Mouse (Mus musculus) stomach, embryonic 14.5 days (tissue): ENCODE data around the gene Olfr9. TPM values are rescaled to one million over a fixed set of nuclear protein-coding genes. Genes with fewer than 3 reads are reported as not detected.
"Not testable (repeated sequence)": the region's sequence is repeated elsewhere in the genome, so short reads cannot be mapped to it uniquely, and the experiment has no call there.

Experiments used
- ATAC-seq: fragments of 200-750 bp; cut with Nextera tagmentation; 2 replicates; pipeline ENCODE4 v1.8.0; 2017; ENCODE audit warnings: low read depth, moderate TSS enrichment; ENCODE audit not compliant: insufficient number of reproducible peaks, insufficient read depth, low FRiP score
- H3K27ac ChIP-seq: fragments of 300-500 bp; sonication (generic); 2 replicates; pipeline ENCODE4 v1.5.1; 2014; ENCODE audit warnings: mild to moderate bottlenecking, low read length, moderate library complexity, mixed read lengths
- H3K27me3 ChIP-seq: fragments of 300-500 bp; sonication (generic); 2 replicates; pipeline ENCODE4 v1.6.1; 2014; ENCODE audit warnings: low read length, control low read depth, mixed read lengths; ENCODE audit not compliant: control insufficient read depth, insufficient read depth
- H3K36me3 ChIP-seq: fragments of 300-500 bp; sonication (generic); 2 replicates; pipeline ENCODE4 v1.6.1; 2014; ENCODE audit warnings: mild to moderate bottlenecking, control low read depth, low read length, moderate library complexity, mixed read lengths; ENCODE audit not compliant: control insufficient read depth, insufficient read depth
- H3K4me1 ChIP-seq: fragments of 300-500 bp; sonication (generic); 2 replicates; pipeline ENCODE4 v1.6.1; 2014; ENCODE audit warnings: low read length, control low read depth, mixed read lengths; ENCODE audit not compliant: control insufficient read depth, insufficient read depth
- H3K4me2 ChIP-seq: fragments of 300-500 bp; sonication (generic); replicated peaks from 2 replicates; pipeline ENCODE4 v1.6.1; 2014; ENCODE audit warnings: low read depth, low read length, control low read depth
- H3K4me3 ChIP-seq: fragments of 300-500 bp; sonication (generic); 2 replicates; pipeline ENCODE4 v1.5.1; 2014; ENCODE audit warnings: low read depth, low read length, control low read depth
- H3K9ac ChIP-seq: fragments of 300-500 bp; sonication (generic); replicated peaks from 2 replicates; pipeline ENCODE4 v1.6.1; 2014; ENCODE audit warnings: low read depth, mild to moderate bottlenecking, control low read depth, low read length, moderate library complexity, mixed read lengths
- H3K9me3 ChIP-seq: fragments of 300-500 bp; sonication (generic); 2 replicates; pipeline ENCODE4 v1.6.1; 2016; ENCODE audit warnings: low read depth, low read length, control low read depth; ENCODE audit not compliant: control insufficient read depth
- WGBS: fragments of 180-500 bp; shearing (Covaris S2); extraction: QIAGEN DNeasy Blood & Tissue Kit; methylation state at CpG from one replicate; pipeline ENCODE4 v1.1.7; 2014; 5-methylcytosine and 5-hydroxymethylcytosine counted together
- polyA plus RNA-seq: library from polyadenylated mRNA; unstranded; fragments of >200 nt; fragmentation: Nextera tagmentation; extraction: Ambion mirVana; gene quantifications from 2 replicates; pipeline ENCODE4 v1.2.1, GENCODE M21; 2014

The Olfr9 gene
- polyA plus RNA-seq, 1 experiment from 2014 or later, result not detected

DNA sequence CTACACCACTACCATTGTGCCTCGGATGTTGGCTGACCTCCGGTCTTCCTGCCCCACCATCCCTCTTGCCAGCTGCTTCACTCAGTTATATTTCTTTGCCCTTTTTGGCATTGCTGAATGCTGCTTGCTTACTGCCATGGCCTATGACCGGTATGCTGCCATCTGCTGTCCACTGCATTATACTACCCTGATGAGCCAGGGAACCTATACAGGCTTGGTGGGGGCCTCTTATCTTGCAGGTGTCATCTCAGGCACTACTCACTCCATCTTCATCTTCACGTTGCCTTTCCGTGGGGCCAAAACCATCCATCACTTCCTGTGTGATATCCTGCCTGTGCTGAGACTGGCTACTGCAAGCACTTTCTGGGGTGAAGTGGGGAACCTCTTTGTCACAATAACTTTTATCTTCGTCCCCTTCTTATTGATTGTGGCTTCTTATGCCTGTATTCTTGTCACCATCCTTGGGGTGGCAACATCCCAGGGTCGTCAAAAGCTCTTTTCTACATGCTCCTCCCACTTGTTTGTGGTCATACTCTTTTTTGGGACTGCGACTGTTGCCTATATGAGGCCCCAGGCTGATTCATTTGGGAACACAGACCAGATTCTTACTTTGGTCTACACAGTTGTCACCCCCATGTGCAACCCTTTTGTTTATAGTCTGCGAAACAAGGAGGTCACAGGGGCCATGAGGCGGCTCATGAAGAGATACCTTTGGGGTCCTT, 1.1 kb downstream of the Olfr9 start:
- 56% methylated on average over 7 of the region's 10 CpGs for WGBS
- not testable (repeated sequence) for H3K9me3 ChIP-seq, H3K4me2 ChIP-seq, H3K36me3 ChIP-seq, H3K4me1 ChIP-seq, H3K9ac ChIP-seq, H3K4me3 ChIP-seq, H3K27me3 ChIP-seq, ATAC-seq, H3K27ac ChIP-seq

DNA sequence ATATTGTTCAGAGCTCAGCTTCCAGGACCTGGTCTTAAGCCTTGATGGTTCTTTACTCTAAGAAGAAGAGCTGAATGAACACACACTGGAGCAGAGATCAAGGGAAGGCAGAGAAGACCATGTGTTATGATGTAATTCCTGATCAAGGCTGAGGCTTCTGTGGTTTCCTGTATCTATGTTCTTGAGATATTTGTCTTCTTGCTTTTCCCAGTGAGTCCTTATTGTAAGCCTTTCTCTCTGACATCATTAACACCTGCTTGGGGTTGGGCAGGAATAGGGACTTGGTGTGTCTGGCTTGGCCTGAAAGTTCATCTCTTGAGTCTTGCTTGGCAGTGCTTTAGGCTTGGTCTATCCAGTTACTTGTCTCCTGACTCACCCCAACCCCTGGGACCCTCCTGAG, 1.8 kb downstream of the Olfr9 start:
- H3K4me1 ChIP-seq, result no peaks in the 10 kb centered on the region
- no peak overlapping the region for H3K4me3 ChIP-seq
- H3K27ac ChIP-seq, result no peak overlapping the region
- no peaks in the 10 kb centered on the region for H3K27me3 ChIP-seq
- H3K9ac ChIP-seq, result no peak overlapping the region
- H3K36me3 ChIP-seq, result no peaks in the 10 kb centered on the region
- H3K9me3 ChIP-seq, result no peaks in the 10 kb centered on the region
- ATAC-seq, result no peak
- no peak overlapping the region for H3K4me2 ChIP-seq

DNA sequence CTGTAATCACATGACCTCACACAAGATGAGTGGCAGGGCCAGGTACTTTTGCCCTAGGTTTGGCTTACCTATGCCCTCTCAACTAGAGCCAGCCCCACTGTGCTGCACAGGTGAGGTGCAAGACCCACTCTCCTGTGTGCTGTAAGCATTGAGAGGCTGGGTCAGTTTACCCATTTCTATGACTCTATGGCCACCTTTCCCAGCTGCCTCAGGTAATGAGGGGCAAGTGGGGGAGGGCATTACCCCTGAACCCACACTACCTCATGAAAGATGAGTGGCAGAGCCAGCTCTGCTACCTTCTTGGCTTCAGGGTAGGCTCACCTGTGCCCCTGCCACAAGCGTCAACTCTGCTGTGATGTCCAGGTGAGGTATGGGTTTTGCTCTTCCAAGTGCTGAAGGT, 6.6 kb downstream of the Olfr9 start:
- Histone ChIP-seq H3K9me3 (no peaks in the 10 kb centered on the region), H3K27me3 (no peaks in the 10 kb centered on the region), H3K27ac (no peak overlapping the region), H3K4me2 (no peak overlapping the region), H3K4me3 (no peak overlapping the region), H3K4me1 (no peaks in the 10 kb centered on the region), H3K9ac (no peak overlapping the region), H3K36me3 (no peaks in the 10 kb centered on the region)
- 96% methylated on average over 1 of the region's 1 CpGs for WGBS
- ATAC-seq, result no peak; the same call in 1 of the 2 replicates

DNA sequence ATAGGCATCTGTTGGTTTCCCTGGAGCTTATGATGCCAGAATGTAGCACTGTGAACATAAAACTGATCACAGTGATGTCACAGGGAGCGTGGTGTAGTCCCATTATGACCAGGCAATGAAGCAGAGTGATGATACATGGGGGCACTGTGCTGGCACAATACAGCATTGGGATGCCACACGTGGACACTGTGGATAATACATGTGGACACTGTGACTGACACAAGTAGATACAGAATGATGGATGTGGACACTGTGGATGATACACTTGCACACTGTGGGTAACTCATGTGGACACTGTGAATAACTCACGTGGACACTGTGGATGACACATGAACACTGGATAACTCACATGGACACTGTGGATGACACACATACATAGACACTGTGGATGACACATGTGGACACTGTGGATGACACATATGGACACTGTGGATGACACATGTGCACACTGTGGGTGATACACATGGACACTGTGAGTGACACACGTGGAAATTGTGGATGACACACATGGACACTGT, 7.4 kb downstream of the Olfr9 start:
- no peak for ATAC-seq
- 74% methylated on average over 4 of the region's 4 CpGs for WGBS
- H3K27ac ChIP-seq, result no peak overlapping the region
- H3K4me2 ChIP-seq, result no peak overlapping the region
- H3K27me3 ChIP-seq, result no peaks in the 10 kb centered on the region
- no peaks in the 10 kb centered on the region for H3K36me3 ChIP-seq
- H3K9me3 ChIP-seq, result no peaks in the 10 kb centered on the region
- no peak overlapping the region for H3K9ac ChIP-seq
- no peaks in the 10 kb centered on the region for H3K4me1 ChIP-seq
- H3K4me3 ChIP-seq, result no peak overlapping the region

DNA sequence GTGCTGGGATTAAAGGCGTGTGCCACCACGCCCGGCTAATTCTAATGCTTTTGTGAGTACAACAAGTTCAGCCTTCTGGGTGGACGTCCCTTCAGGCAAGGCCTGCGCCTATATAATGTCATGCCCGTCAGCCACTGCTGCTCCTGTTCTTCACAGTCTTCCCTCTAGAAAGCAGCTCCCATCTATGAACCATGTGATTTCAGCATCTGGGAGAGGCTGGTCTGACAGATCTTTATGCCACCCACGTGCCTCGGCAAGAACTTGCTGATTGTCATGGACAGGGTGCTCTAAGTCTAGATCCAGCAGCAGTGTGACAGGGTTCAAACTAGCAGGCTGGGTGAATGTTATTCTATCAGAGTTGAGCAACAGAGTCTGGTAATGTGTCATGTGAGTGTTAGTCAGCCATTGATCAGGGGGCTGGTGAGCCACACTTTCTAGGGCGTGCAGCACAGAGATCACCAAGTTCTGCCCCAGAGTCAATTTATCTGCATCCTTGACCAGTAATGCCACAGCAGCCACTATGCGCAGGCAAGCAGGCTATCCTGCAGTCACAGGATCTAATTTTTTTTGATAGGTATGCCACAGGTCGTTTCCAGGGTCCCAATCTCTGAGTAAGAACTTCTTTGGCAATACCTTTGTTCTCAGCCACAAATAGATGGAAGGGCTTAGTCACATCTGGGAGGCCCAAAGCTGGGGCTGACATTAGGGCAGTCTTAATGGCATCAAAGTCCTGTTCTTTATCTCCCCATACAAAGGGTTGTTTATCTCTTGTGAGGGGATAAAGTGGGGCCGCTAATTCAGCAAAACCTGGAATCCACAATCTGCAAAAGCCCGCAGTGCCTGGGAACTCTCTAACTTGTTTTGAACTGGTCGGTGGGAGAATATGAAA, 15.0 kb downstream of the Olfr9 start:
- ATAC-seq, result no peak
- H3K36me3 ChIP-seq, result no peaks in the 10 kb centered on the region

DNA sequence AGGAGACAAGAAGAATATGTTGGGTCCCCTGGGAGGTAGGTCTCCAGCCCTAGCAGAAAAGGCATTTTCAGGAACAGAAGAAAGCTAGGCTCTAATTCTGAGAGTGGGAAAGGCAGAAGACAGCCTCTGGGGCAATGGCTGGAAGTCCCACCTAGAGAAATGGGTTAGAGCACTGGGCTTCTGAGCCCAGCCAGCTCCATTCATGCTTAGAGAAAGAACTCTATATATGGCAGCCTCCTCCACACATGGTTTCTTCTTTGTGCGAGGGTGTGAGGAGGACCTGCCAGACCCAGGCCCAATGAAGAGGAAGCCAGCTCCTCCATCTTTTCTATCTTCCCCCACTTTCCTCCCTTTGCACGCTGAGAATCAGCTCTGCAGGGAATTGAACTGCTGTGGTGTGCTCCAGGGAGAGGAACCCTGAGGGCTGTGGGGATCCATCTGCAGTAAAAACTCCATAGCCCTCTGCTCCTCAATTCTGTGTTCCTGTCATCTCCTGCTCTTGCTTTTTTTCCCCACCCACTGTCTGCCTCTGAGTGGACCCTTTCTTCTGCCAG, 21.1 kb downstream of the Olfr9 start, which contains the start of gene Olfr763:
Gene Olfr763, plus strand, starts transcription at position 504 of the 554 bp plus-strand sequence.
- Histone ChIP-seq H3K4me1 (no peaks in the 10 kb centered on the region), H3K27ac (no peak within 1 kb of the TSS), H3K36me3 (no peaks in the 10 kb centered on the region), H3K4me3 (no peak within 1 kb of the TSS), H3K27me3 (no peaks in the 10 kb centered on the region), H3K9ac (no peak within 1 kb of the TSS), H3K4me2 (no peak within 1 kb of the TSS), H3K9me3 (no peaks in the 10 kb centered on the region)
- WGBS, result 57% methylated on average over 2 of the region's 2 CpGs
- no peak for ATAC-seq

More for the DNA sequence above, 15.0 kb downstream of the Olfr9 start:
- Histone ChIP-seq H3K27ac (no peak overlapping the region), H3K4me1 (no peaks in the 10 kb centered on the region), H3K9ac (no peak overlapping the region), H3K4me3 (no peak overlapping the region), H3K4me2 (no peak overlapping the region), H3K27me3 (no peaks in the 10 kb centered on the region), H3K9me3 (no peaks in the 10 kb centered on the region)
- 73% methylated on average over 14 of the region's 14 CpGs for WGBS

DNA sequence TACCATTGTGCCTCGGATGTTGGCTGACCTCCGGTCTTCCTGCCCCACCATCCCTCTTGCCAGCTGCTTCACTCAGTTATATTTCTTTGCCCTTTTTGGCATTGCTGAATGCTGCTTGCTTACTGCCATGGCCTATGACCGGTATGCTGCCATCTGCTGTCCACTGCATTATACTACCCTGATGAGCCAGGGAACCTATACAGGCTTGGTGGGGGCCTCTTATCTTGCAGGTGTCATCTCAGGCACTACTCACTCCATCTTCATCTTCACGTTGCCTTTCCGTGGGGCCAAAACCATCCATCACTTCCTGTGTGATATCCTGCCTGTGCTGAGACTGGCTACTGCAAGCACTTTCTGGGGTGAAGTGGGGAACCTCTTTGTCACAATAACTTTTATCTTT, 22.3 kb downstream of the Olfr9 start:
- not testable (repeated sequence) for H3K4me2 ChIP-seq, H3K4me1 ChIP-seq, H3K36me3 ChIP-seq, H3K9ac ChIP-seq, ATAC-seq, H3K9me3 ChIP-seq, H3K27me3 ChIP-seq, H3K4me3 ChIP-seq, H3K27ac ChIP-seq
- WGBS, result 50% methylated on average over 2 of the region's 5 CpGs

DNA sequence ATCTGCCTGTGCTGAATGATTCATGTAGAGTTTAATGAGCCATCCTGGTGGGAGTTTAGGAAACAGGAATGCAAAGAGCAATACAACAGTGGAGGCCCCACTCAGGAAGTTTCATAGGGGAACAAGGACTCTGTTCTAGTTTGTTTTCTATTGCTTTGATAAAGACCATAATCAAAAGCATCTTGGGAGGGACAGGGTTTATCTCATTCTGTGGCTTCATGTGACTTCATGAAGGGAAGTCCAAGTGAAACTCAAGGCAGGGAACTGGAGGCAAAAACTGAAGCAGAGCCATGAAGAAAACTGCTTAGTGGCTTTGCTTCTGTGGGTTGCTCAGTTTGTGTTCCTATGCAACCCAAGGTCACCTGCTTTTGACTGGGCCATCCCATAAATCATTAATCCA, 25.2 kb downstream of the Olfr9 start:
- Histone ChIP-seq H3K4me1 (no peaks in the 10 kb centered on the region), H3K36me3 (no peaks in the 10 kb centered on the region), H3K4me3 (no peak overlapping the region), H3K27me3 (no peaks in the 10 kb centered on the region), H3K27ac (no peak overlapping the region), H3K9ac (no peak overlapping the region), H3K4me2 (no peak overlapping the region), H3K9me3 (no peaks in the 10 kb centered on the region)
- ATAC-seq, result no peak
